In genomic region chr7:125772961-125773571, GRCm38 (mm10) we compare ENCODE assay signal across 8 mouse cellular contexts.
A peak's percentile ranks its signal among the peaks of the same experiment; 100 is the strongest.
DNase-seq lines count a peak whose midpoint lies in the region; ATAC-seq and TF ChIP-seq lines count a peak whose summit lies in the region.

No protein-coding gene starts in this region.

- peak; percentile 83 for DNase-seq in brain, adult 2 months (ENCODE audit: low read depth, low spot score)
- peak; percentile 63 for DNase-seq in brain, embryonic 14.5 days (ENCODE audit: low read depth)
- DNase-seq in frontal cortex, postnatal 25 days (ENCODE audit: low spot score in 2 of 2): peak; percentile 12 to 27
- DNase-seq in lung, adult 2 months: peak; percentile 39
- DNase-seq in thymus, postnatal 14 days: no peak
- no peak for DNase-seq in testis, postnatal 14 days (ENCODE audit: low spot score)
- no peak for DNase-seq in urinary bladder, postnatal 10 days (ENCODE audit: low spot score)

- H3K4me3 ChIP-seq in lung, adult 2 months (replicated peaks; ENCODE audit: extremely low read depth, low read depth, low read length): no peak overlapping the region

- H3K4me1 ChIP-seq in lung, adult 2 months (ENCODE audit: control insufficient read depth, insufficient read depth, low read length): no peaks in the 10 kb centered on the region

- TF ChIP-seq POLR2A in brain, embryonic 14.5 days (IDR thresholded peaks at IDR 0.05; ENCODE audit: borderline replicate concordance, extremely low read depth, insufficient read depth, insufficient read length, poor library complexity, severe bottlenecking): no peak
- no peak for TF ChIP-seq POLR2A in lung, adult 2 months (IDR thresholded peaks at IDR 0.05; ENCODE audit: borderline replicate concordance, extremely low read depth, low read depth, low read length)

- 70% methylated on average over 13 of the region's 13 CpGs for WGBS in lung, adult 2 months

- no peak for ATAC-seq in erythroblast, adult 5-6 weeks (replicated peaks; ENCODE audit: low FRiP score, poor library complexity, severe bottlenecking)

- no peak for TF ChIP-seq CTCF in brain, embryonic 14.5 days (IDR thresholded peaks at IDR 0.05; ENCODE audit: borderline replicate concordance, extremely low read depth, insufficient read depth, insufficient read length)
- no peak for TF ChIP-seq CTCF in lung, adult 2 months (IDR thresholded peaks at IDR 0.05; ENCODE audit: insufficient read depth, low read length)

Comparison
In these comparisons a context has a peak if more than half of its experiments do, and no peak if none do; other contexts are left out.
1. DNase-seq: peak in brain, adult 2 months (single experiment), brain, embryonic 14.5 days (single experiment), frontal cortex, postnatal 25 days (2 of 2) and lung, adult 2 months (single experiment); none in thymus, postnatal 14 days (single experiment), testis, postnatal 14 days (single experiment) and urinary bladder, postnatal 10 days (single experiment).